Mouse (Mus musculus) olfactory bulb, adult 2 months (tissue): ENCODE data around the gene Afmid. TPM values are rescaled to one million over a fixed set of nuclear protein-coding genes. Genes with fewer than 3 reads are reported as not detected.

Source experiments
- H3K27ac ChIP-seq: fragments of 200-500 bp; 2 replicates; pipeline ENCODE4 v1.5.1; 2012; ENCODE audit warnings: low read depth, low read length; ENCODE audit not compliant: insufficient read depth
- H3K4me1 ChIP-seq: fragments of 200-500 bp; 2 replicates; pipeline ENCODE4 v1.6.1; 2012; ENCODE audit warnings: low read length; ENCODE audit not compliant: control insufficient read depth, insufficient read depth
- H3K4me3 ChIP-seq: fragments of 200-500 bp; 2 replicates; pipeline ENCODE4 v1.5.1; 2012; ENCODE audit warnings: mild to moderate bottlenecking, low read depth, low read length, moderate library complexity; ENCODE audit not compliant: insufficient read depth
- CTCF ChIP-seq: fragments of 200-500 bp; IDR thresholded peaks from 2 replicates; pipeline ENCODE4 v1.5.1; 2012; ENCODE audit warnings: low read depth, mild to moderate bottlenecking, low read length, moderate library complexity; ENCODE audit not compliant: insufficient read depth
- POLR2A ChIP-seq: fragments of 200-500 bp; IDR thresholded peaks from 2 replicates; pipeline ENCODE4 v1.6.1; 2012; ENCODE audit warnings: mild to moderate bottlenecking, low read depth, low read length, moderate library complexity; ENCODE audit not compliant: insufficient read depth
- WGBS: fragments of 180-500 bp; shearing (Covaris S2); methylation state at CpG from one replicate; pipeline ENCODE4 v1.1.7; 2018; 5-methylcytosine and 5-hydroxymethylcytosine counted together
- polyA plus RNA-seq: library from polyadenylated mRNA; stranded (reverse); fragments of >200 nt; gene quantifications from 2 replicates; pipeline ENCODE4 v1.2.4, GENCODE M21; 2012; ENCODE audit warnings: low replicate concordance; ENCODE audit not compliant: missing spikeins, insufficient read depth, insufficient read length

Gene Afmid
- polyA plus RNA-seq, 1 experiment, result not detected

GRCm38 (mm10) chr11:117839021-117839420 is 13.3 kb downstream of the Afmid start:
- TF ChIP-seq CTCF (no peak), POLR2A (no peak)

GRCm38 (mm10) chr11:117840910-117841309 is 15.2 kb downstream of the Afmid start:
- 71% methylated on average over 1 of the region's 1 CpGs for whole genome bisulfite sequencing
- Histone ChIP-seq H3K4me1 (peaks cover 4% of the 10 kb centered on the region), H3K27ac (no peak overlapping the region), H3K4me3 (no peak overlapping the region)
- no peak for TF ChIP-seq POLR2A
- no peak for TF ChIP-seq CTCF

More at GRCm38 (mm10) chr11:117839021-117839420, 13.3 kb downstream of the Afmid start:
- Histone ChIP-seq H3K4me3 (no peak overlapping the region), H3K4me1 (peaks cover 4% of the 10 kb centered on the region), H3K27ac (no peak overlapping the region)
- 96% methylated on average over 1 of the region's 1 CpGs for WGBS

GRCm38 (mm10) chr11:117843434-117843833 is 17.7 kb downstream of the Afmid start:
- 85% methylated on average over 2 of the region's 2 CpGs for WGBS
- Histone ChIP-seq H3K4me3 (no peak overlapping the region), H3K27ac (no peak overlapping the region), H3K4me1 (peaks cover 7% of the 10 kb centered on the region; the same call in 1 of the 2 replicates)
- no peak for TF ChIP-seq POLR2A
- no peak for TF ChIP-seq CTCF

- H3K4me3 ChIP-seq, result no peak overlapping the region
- peaks cover 13% of the 10 kb centered on the region for H3K4me1 ChIP-seq
- no peak for TF ChIP-seq POLR2A
- TF ChIP-seq CTCF, result no peak
- no peak overlapping the region for H3K27ac ChIP-seq
- 81% methylated on average over 2 of the region's 2 CpGs for WGBS
Measured at GRCm38 (mm10) chr11:117844997-117845396, 19.3 kb downstream of the Afmid start.

GRCm38 (mm10) chr11:117845651-117846050 is 19.9 kb downstream of the Afmid start:
- TF ChIP-seq CTCF (no peak), POLR2A (no peak)

GRCm38 (mm10) chr11:117846640-117847039 is 20.9 kb downstream of the Afmid start:
- Histone ChIP-seq H3K27ac (no peak overlapping the region), H3K4me1 (peaks cover 13% of the 10 kb centered on the region), H3K4me3 (no peak overlapping the region)
- 56% methylated on average over 5 of the region's 5 CpGs for WGBS
- TF ChIP-seq POLR2A (no peak), CTCF (no peak)

More at GRCm38 (mm10) chr11:117845651-117846050, 19.9 kb downstream of the Afmid start:
- no peak overlapping the region for H3K27ac ChIP-seq
- H3K4me1 ChIP-seq, result peaks cover 13% of the 10 kb centered on the region
- no peak overlapping the region for H3K4me3 ChIP-seq
- WGBS, result 80% methylated on average over 2 of the region's 2 CpGs

- no peak overlapping the region for H3K4me3 ChIP-seq
- H3K4me1 ChIP-seq, result peaks cover 13% of the 10 kb centered on the region
- TF ChIP-seq POLR2A, result no peak
- TF ChIP-seq CTCF, result no peak
- H3K27ac ChIP-seq, result no peak overlapping the region
- WGBS, result 71% methylated on average over 7 of the region's 7 CpGs
Measured at GRCm38 (mm10) chr11:117847593-117848215, 22.0 kb downstream of the Afmid start.

- peak overlapping the region; percentile 83 for H3K4me3 ChIP-seq
- WGBS, result 6% methylated on average over 19 of the region's 19 CpGs
- peaks cover 13% of the 10 kb centered on the region for H3K4me1 ChIP-seq
- H3K27ac ChIP-seq, result peak overlapping the region; percentile 91
- no peak for TF ChIP-seq POLR2A
- no peak for TF ChIP-seq CTCF
Measured at GRCm38 (mm10) chr11:117848271-117848984, 22.7 kb downstream of the Afmid start.

- Histone ChIP-seq H3K4me3 (peak within 1 kb of the TSS; percentile 83), H3K4me1 (peaks cover 13% of the 10 kb centered on the region), H3K27ac (peak within 1 kb of the TSS; percentile 91)
- under 1% methylated on average over 51 of the region's 51 CpGs for WGBS
- TF ChIP-seq CTCF (no peak), POLR2A (peak; percentile 83)
Measured at GRCm38 (mm10) chr11:117848985-117849671, 23.4 kb downstream of the Afmid start, which contains the start of gene Birc5. Gene Birc5, plus strand, starts transcription at chr11:117849251.
